Comparison of ENCODE assay signal across 10 mouse cellular contexts in genomic region chr9:120214978-120215495, GRCm38 (mm10).
"Had no signal": no experiment of that assay in that cellular context is flagged by ENCODE, and none has a peak within 500 bp of the region (broad histone marks: within the 10 kb centered on the region; RNA-seq: fewer than 3 reads in every experiment).

No protein-coding gene starts in this region.

- H3K9ac ChIP-seq: limb, embryonic 12.5 days; liver, embryonic 13.5 days; liver, postnatal 0 days; lung, embryonic 15.5 days; midbrain, embryonic 13.5 days had no signal

- H3K4me1 ChIP-seq: limb, embryonic 12.5 days; liver, embryonic 13.5 days; lung, embryonic 15.5 days had no signal

- DNase-seq: liver; liver, embryonic 13.5 days; liver, postnatal 0 days; lung, postnatal 14 days; right cerebral cortex, postnatal 14 days; thymus, postnatal 4 days had no signal

- H3K4me2 ChIP-seq: limb, embryonic 12.5 days; liver, embryonic 13.5 days; lung, embryonic 15.5 days; midbrain, embryonic 13.5 days had no signal

- H3K9me3 ChIP-seq: limb, embryonic 12.5 days; liver, embryonic 13.5 days; lung, embryonic 15.5 days; midbrain, embryonic 13.5 days had no signal

- H3K36me3 ChIP-seq: limb, embryonic 12.5 days; liver, embryonic 13.5 days; lung, embryonic 15.5 days; midbrain, embryonic 13.5 days had no signal

- H3K27me3 ChIP-seq: limb, embryonic 12.5 days; liver, embryonic 13.5 days; lung, embryonic 15.5 days; midbrain, embryonic 13.5 days had no signal

- H3K4me3 ChIP-seq: limb, embryonic 12.5 days; liver, embryonic 13.5 days; lung, embryonic 15.5 days; midbrain, embryonic 13.5 days had no signal

- ATAC-seq: liver, postnatal 0 days; midbrain, embryonic 13.5 days had no signal

- H3K27ac ChIP-seq: limb, embryonic 12.5 days; liver, embryonic 13.5 days; lung, embryonic 15.5 days; macrophage; midbrain, embryonic 13.5 days had no signal
